Mouse (Mus musculus): ENCODE data around the gene Sgpl1. TPM values are rescaled to one million over a fixed set of nuclear protein-coding genes. Genes with fewer than 3 reads are reported as not detected.

Sgpl1 gene
- polyA plus RNA-seq (2017; shearing (Covaris generic)) = 10 to 100 TPM; 23.5 to 24.3 TPM

- peak; percentile 75 for ATAC-seq
Measured at GRCm38 (mm10) chr10:61147157-61148040, at the start of gene Sgpl1. TSS of gene Sgpl1 (minus strand) at chr10:61147703.

- ATAC-seq = no peak
Measured at GRCm38 (mm10) chr10:61195718-61196291, 48.3 kb upstream of the Sgpl1 start.

GRCm38 (mm10) chr10:61195216-61195615 is 47.7 kb upstream of the Sgpl1 start:
- no peak for ATAC-seq

GRCm38 (mm10) chr10:61194611-61195010 is 47.1 kb upstream of the Sgpl1 start:
- no peak for ATAC-seq

GRCm38 (mm10) chr10:61188010-61188409 is 40.5 kb upstream of the Sgpl1 start:
- no peak for ATAC-seq

- no peak for ATAC-seq
Measured at GRCm38 (mm10) chr10:61187001-61187400, 39.5 kb upstream of the Sgpl1 start.

GRCm38 (mm10) chr10:61179927-61180326 is 32.4 kb upstream of the Sgpl1 start:
- no peak for ATAC-seq

GRCm38 (mm10) chr10:61178687-61179086 is 31.2 kb upstream of the Sgpl1 start:
- ATAC-seq = no peak

- no peak for ATAC-seq
Measured at GRCm38 (mm10) chr10:61177751-61178150, 30.2 kb upstream of the Sgpl1 start.

- ATAC-seq = no peak
Measured at GRCm38 (mm10) chr10:61176221-61176790, 28.8 kb upstream of the Sgpl1 start.

- ATAC-seq = no peak
Measured at GRCm38 (mm10) chr10:61175442-61176204, 28.1 kb upstream of the Sgpl1 start.

GRCm38 (mm10) chr10:61174711-61175441 is 27.4 kb upstream of the Sgpl1 start:
- no peak for ATAC-seq

GRCm38 (mm10) chr10:61172496-61172895 is 25.0 kb upstream of the Sgpl1 start:
- ATAC-seq = no peak

- no peak for ATAC-seq
Measured at GRCm38 (mm10) chr10:61171654-61172053, 24.2 kb upstream of the Sgpl1 start, which contains the start of gene Tbata. TSS of gene Tbata (plus strand) at chr10:61171954.

GRCm38 (mm10) chr10:61168393-61168792 is 20.9 kb upstream of the Sgpl1 start:
- no peak for ATAC-seq

GRCm38 (mm10) chr10:61167333-61168096 is 20.0 kb upstream of the Sgpl1 start:
- ATAC-seq = no peak

GRCm38 (mm10) chr10:61162366-61162765 is 14.9 kb upstream of the Sgpl1 start:
- no peak for ATAC-seq

GRCm38 (mm10) chr10:61160671-61161070 is 13.2 kb upstream of the Sgpl1 start:
- ATAC-seq = no peak

GRCm38 (mm10) chr10:61160089-61160488 is 12.6 kb upstream of the Sgpl1 start:
- no peak for ATAC-seq

GRCm38 (mm10) chr10:61158594-61158993 is 11.1 kb upstream of the Sgpl1 start:
- no peak for ATAC-seq

- no peak for ATAC-seq
Measured at GRCm38 (mm10) chr10:61156453-61156852, 8.9 kb upstream of the Sgpl1 start.

Data from activated CD4-positive, CD25-positive, alpha-beta regulatory T cell, adult 4 months (primary cell).